ENCODE assay signal across 25 mouse cellular contexts in the genomic region with DNA sequence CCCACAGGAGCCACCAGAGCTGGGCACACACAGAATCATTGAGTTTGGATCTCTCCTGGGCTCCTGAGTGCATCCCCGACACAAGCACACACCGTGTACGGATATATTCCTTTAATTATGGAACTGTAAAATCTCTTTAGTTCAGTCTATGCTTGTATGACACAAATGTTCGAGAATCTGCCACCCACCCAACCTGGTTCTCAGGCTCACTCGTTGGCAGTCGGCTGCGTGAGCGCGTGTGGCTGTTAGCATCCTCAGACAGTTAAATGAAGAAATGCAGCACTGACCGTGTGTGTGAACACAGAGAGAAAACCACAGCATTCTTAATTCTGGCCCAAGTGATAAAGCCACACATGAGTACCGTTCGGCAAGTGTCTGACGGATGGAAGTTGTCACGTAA.
DNase-seq lines count a peak whose midpoint lies in the region; ATAC-seq and TF ChIP-seq lines count a peak whose summit lies in the region.
"Had no signal": no experiment of that assay in that cellular context is flagged by ENCODE, and none has a peak within 500 bp of the region (broad histone marks: within the 10 kb centered on the region; RNA-seq: fewer than 3 reads in every experiment).

No protein-coding gene starts in this region.

- H3K9me3 ChIP-seq in liver, postnatal 0 days (ENCODE audit: low read length): no peaks in the 10 kb centered on the region
- H3K9me3 ChIP-seq: heart, embryonic 12.5 days; liver, embryonic 15.5 days; midbrain, embryonic 13.5 days; neural tube, embryonic 13.5 days had no signal

- no peak for ATAC-seq in liver, postnatal 0 days
- ATAC-seq: forebrain, embryonic 16.5 days; intestine, postnatal 0 days; midbrain, embryonic 13.5 days had no signal

- intact Hi-C loops in left cerebral cortex, postnatal 14 days (cut with DNase I): no loop called here
- intact Hi-C loops in left cerebral cortex, postnatal 36 days (cut with DNase I): no loop called here

- H3K27me3 ChIP-seq in liver, postnatal 0 days (ENCODE audit: insufficient read depth, low read length): no peaks in the 10 kb centered on the region
- H3K27me3 ChIP-seq: liver, embryonic 15.5 days; megakaryocyte, embryonic 14.5 days; midbrain, embryonic 13.5 days; neural tube, embryonic 13.5 days had no signal

- no peak for TF ChIP-seq EP300 in liver, postnatal 0 days (IDR thresholded peaks at IDR 0.05; ENCODE audit: low read depth)

- no peak overlapping the region for H3K9ac ChIP-seq in liver, postnatal 0 days (replicated peaks)
- H3K9ac ChIP-seq: heart, embryonic 12.5 days; hindbrain, embryonic 14.5 days; liver, embryonic 15.5 days; midbrain, embryonic 13.5 days; neural tube, embryonic 13.5 days had no signal

- no peak overlapping the region for H3K4me3 ChIP-seq in liver, postnatal 0 days (ENCODE audit: low read depth, low read length)
- H3K4me3 ChIP-seq: erythroblast, embryonic 14.5 days; heart, adult 2 months; heart, embryonic 12.5 days; liver, embryonic 15.5 days; megakaryocyte, embryonic 14.5 days; midbrain, embryonic 13.5 days; neural tube, embryonic 13.5 days had no signal

- DNase-seq in layer of hippocampus, adult 9-11 months: peak; percentile 24
- no peak for DNase-seq in layer of hippocampus, postnatal 10 days (ENCODE audit: low spot score in 2 of 2)
- DNase-seq in left cerebral cortex, postnatal 14 days (ENCODE audit: low spot score in 2 of 2): peak; percentile 71 to 80
- peak; percentile 50 to 69 for DNase-seq in left cerebral cortex, postnatal 36 days (ENCODE audit: low spot score in 2 of 2)
- peak; percentile 66 to 82 for DNase-seq in right cerebral cortex, postnatal 36 days (ENCODE audit: low spot score in 2 of 2)
- DNase-seq in urinary bladder, adult 18-20 months (ENCODE audit: low spot score in 2 of 2): no peak
- DNase-seq in liver, postnatal 0 days: no peak
- DNase-seq: adrenal gland, postnatal 25 days; B cell, adult 2 months; cerebellum, adult 2 months; cerebellum, postnatal 14 days; heart, adult 2 months; kidney, postnatal 14 days; layer of hippocampus, postnatal 36 days; liver; lung, postnatal 4 days had no signal

- no peak overlapping the region for H3K4me2 ChIP-seq in liver, postnatal 0 days (ENCODE audit: low read depth, low read length)
- H3K4me2 ChIP-seq: heart, embryonic 12.5 days; hindbrain, embryonic 14.5 days; liver, embryonic 15.5 days; midbrain, embryonic 13.5 days; neural tube, embryonic 13.5 days had no signal

- no peaks in the 10 kb centered on the region for H3K4me1 ChIP-seq in liver, postnatal 0 days (ENCODE audit: insufficient read depth)
- H3K4me1 ChIP-seq: heart, embryonic 12.5 days; liver, embryonic 15.5 days; megakaryocyte, embryonic 14.5 days had no signal

- no peaks in the 10 kb centered on the region for H3K36me3 ChIP-seq in liver, postnatal 0 days (replicated peaks; ENCODE audit: insufficient read depth, low read length)
- H3K36me3 ChIP-seq: heart, embryonic 12.5 days; liver, embryonic 15.5 days; midbrain, embryonic 13.5 days had no signal

- no peak overlapping the region for H3K27ac ChIP-seq in liver, postnatal 0 days (ENCODE audit: low read depth)
- H3K27ac ChIP-seq: heart, adult 2 months; hindbrain, embryonic 14.5 days; liver, embryonic 15.5 days; midbrain, embryonic 13.5 days; neural tube, embryonic 13.5 days had no signal

- no peak for TF ChIP-seq CTCF in liver, postnatal 0 days (IDR thresholded peaks at IDR 0.05; ENCODE audit: low read depth)

- 86% methylated on average over 14 of the region's 14 CpGs for WGBS in liver, postnatal 0 days (ENCODE audit: insufficient replicate concordance)

Comparison
In these comparisons a context has a peak if more than half of its experiments do, and no peak if none do; other contexts are left out.
1. DNase-seq: peak in layer of hippocampus, adult 9-11 months (single experiment), left cerebral cortex, postnatal 14 days (2 of 2), left cerebral cortex, postnatal 36 days (2 of 2) and right cerebral cortex, postnatal 36 days (2 of 2); none in layer of hippocampus, postnatal 10 days (0 of 2), urinary bladder, adult 18-20 months (0 of 2) and liver, postnatal 0 days (single experiment).